Mouse (Mus musculus): ENCODE data around the gene Nek6. TPM values are rescaled to one million over a fixed set of nuclear protein-coding genes. Genes with fewer than 3 reads are reported as not detected.

Nek6 gene
- polyA plus RNA-seq, 2 experiments, result 77.2 to 123 TPM

DNA sequence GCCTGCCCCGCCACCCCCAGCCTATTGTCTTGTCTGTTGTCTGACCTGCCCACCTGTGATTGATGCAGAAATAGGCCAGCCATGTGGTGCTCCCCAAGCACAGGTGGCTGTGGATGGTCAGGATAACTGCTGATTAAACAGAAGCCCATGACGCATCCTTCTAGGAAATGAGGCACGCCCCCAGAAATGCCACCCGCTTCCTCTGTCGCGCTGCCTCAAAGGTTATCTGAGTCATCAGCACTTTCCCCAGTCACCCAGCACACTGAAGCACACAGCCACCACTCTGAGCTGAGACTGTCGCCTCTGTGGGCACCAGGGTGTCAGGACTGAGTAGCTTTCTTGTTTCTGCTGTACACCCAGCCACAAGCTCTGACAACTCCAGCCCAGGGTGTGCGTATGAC is 24.9 kb downstream of the Nek6 start:
- no peak overlapping the region for H3K4me2 ChIP-seq (replicated peaks; ENCODE audit: low read depth, low read length, severe bottlenecking)
- WGBS, result 65% methylated on average over 8 of the region's 8 CpGs
- H3K36me3 ChIP-seq (ENCODE audit: control insufficient read depth, insufficient read depth, low read length), result 0 out of 2 replicates have a peak, but pooled peaks cover 3% of the 10 kb centered on the region
- ATAC-seq (ENCODE audit: low FRiP score, low read depth), result no peak
- no peaks in the 10 kb centered on the region for H3K9me3 ChIP-seq (ENCODE audit: control insufficient read depth, low read length)
- H3K9ac ChIP-seq (ENCODE audit: low read depth, low read length, severe bottlenecking), result no peak overlapping the region
- TF ChIP-seq POLR2A (IDR thresholded peaks at IDR 0.05; ENCODE audit: borderline replicate concordance, extremely low read depth, insufficient read depth, insufficient read length), result no peak
- H3K27ac ChIP-seq (replicated peaks; ENCODE audit: low read depth, low read length), result no peak overlapping the region
- H3K4me3 ChIP-seq (replicated peaks; ENCODE audit: low read length), result no peak overlapping the region
- H3K27me3 ChIP-seq (ENCODE audit: control insufficient read depth, insufficient read depth, low read length), result no peaks in the 10 kb centered on the region
- peak; percentile 49 for DNase-seq (ENCODE audit: low spot score)
- peaks cover 50% of the 10 kb centered on the region for H3K4me1 ChIP-seq (ENCODE audit: control insufficient read depth, insufficient read depth, low read length)

DNA sequence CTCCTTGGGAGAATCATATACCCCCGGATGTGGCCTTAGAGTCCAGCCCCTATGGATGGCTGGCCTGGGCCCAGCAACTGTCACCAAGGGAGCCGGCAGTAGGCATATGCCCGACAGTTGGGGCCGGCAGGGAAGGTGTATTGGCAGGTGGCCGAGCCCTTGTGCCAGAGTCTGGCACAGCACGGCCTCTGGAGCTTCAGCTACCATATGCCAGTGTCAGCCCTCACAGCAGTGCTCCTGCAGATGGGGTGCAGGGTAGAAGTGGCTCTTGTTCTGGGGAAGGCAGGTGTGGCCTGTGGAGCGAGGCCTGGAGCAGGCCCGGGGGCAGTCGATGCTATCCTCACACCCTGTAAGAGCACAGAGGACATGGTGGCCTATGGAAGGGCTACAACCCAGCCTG is 28.2 kb downstream of the Nek6 start:
- 94% methylated on average over 9 of the region's 9 CpGs for WGBS
- ATAC-seq (ENCODE audit: low FRiP score, low read depth) (no peak), DNase-seq (ENCODE audit: low spot score) (no peak)
- H3K36me3 ChIP-seq (ENCODE audit: control insufficient read depth, insufficient read depth, low read length), result 0 out of 2 replicates have a peak, but pooled peaks cover 3% of the 10 kb centered on the region
- H3K4me1 ChIP-seq (ENCODE audit: control insufficient read depth, insufficient read depth, low read length), result peaks cover 39% of the 10 kb centered on the region
- TF ChIP-seq POLR2A (IDR thresholded peaks at IDR 0.05; ENCODE audit: borderline replicate concordance, extremely low read depth, insufficient read depth, insufficient read length), result no peak
- no peak overlapping the region for H3K4me3 ChIP-seq (replicated peaks; ENCODE audit: low read length)
- H3K9me3 ChIP-seq (ENCODE audit: control insufficient read depth, low read length), result no peaks in the 10 kb centered on the region
- no peak overlapping the region for H3K9ac ChIP-seq (ENCODE audit: low read depth, low read length, severe bottlenecking)
- no peaks in the 10 kb centered on the region for H3K27me3 ChIP-seq (ENCODE audit: control insufficient read depth, insufficient read depth, low read length)
- no peak overlapping the region for H3K27ac ChIP-seq (replicated peaks; ENCODE audit: low read depth, low read length)
- no peak overlapping the region for H3K4me2 ChIP-seq (replicated peaks; ENCODE audit: low read depth, low read length, severe bottlenecking)

DNA sequence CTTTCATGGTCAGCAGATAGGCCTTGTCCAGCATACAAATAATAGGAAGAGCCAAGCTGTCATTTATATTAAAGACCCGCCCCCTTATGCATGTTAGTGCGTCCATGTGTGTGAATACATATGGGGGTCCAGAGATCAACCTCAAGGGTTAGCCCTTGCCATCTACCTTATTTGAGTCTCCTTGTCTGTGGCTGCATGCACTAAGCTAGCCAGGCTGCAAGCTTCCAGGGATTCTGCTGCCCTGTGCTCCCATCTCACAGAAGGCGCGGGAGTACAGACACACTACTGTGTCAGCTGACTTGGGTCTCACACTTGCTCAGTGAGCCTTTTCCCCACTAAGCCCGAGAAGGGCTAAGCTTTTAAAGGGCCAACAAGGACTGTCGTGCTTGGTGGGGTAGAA is 29.2 kb downstream of the Nek6 start:
- no peak for DNase-seq (ENCODE audit: low spot score)
- 78% methylated on average over 6 of the region's 6 CpGs for WGBS
- TF ChIP-seq POLR2A (IDR thresholded peaks at IDR 0.05; ENCODE audit: borderline replicate concordance, extremely low read depth, insufficient read depth, insufficient read length), result no peak
- Histone ChIP-seq H3K27me3 (ENCODE audit: control insufficient read depth, insufficient read depth, low read length) (no peaks in the 10 kb centered on the region), H3K4me2 (replicated peaks; ENCODE audit: low read depth, low read length, severe bottlenecking) (no peak overlapping the region), H3K36me3 (ENCODE audit: control insufficient read depth, insufficient read depth, low read length) (peaks cover 3% of the 10 kb centered on the region; the same call in 1 of the 2 replicates), H3K27ac (replicated peaks; ENCODE audit: low read depth, low read length) (no peak overlapping the region), H3K9ac (ENCODE audit: low read depth, low read length, severe bottlenecking) (no peak overlapping the region), H3K9me3 (ENCODE audit: control insufficient read depth, low read length) (no peaks in the 10 kb centered on the region), H3K4me3 (replicated peaks; ENCODE audit: low read length) (no peak overlapping the region), H3K4me1 (ENCODE audit: control insufficient read depth, insufficient read depth, low read length) (peaks cover 36% of the 10 kb centered on the region)
- no peak for ATAC-seq (ENCODE audit: low FRiP score, low read depth)

DNA sequence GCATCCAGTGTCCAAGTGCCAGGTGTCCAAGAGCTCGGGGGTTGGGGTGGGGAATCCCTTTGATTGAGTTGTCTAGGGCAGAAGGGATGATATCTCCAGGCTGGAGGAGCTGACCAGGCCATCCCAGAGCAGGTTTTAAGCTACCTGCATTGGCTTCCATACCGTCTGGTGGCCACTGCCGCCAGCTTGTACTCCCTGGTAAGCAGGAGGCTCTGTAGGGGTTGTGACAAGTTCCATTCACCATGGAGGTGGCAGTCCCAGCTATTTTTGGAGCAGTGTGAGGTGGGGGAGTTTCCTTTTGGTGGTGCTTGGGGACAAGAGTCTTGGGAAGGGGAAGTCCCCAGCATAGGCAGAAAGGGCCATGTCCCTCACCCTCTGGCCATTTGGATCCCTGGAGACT is 29.7 kb downstream of the Nek6 start:
- Histone ChIP-seq H3K36me3 (ENCODE audit: control insufficient read depth, insufficient read depth, low read length) (peaks cover 3% of the 10 kb centered on the region; the same call in 1 of the 2 replicates), H3K4me1 (ENCODE audit: control insufficient read depth, insufficient read depth, low read length) (peaks cover 37% of the 10 kb centered on the region), H3K27ac (replicated peaks; ENCODE audit: low read depth, low read length) (no peak overlapping the region), H3K9me3 (ENCODE audit: control insufficient read depth, low read length) (no peaks in the 10 kb centered on the region), H3K9ac (ENCODE audit: low read depth, low read length, severe bottlenecking) (no peak overlapping the region), H3K27me3 (ENCODE audit: control insufficient read depth, insufficient read depth, low read length) (no peaks in the 10 kb centered on the region), H3K4me3 (replicated peaks; ENCODE audit: low read length) (no peak overlapping the region), H3K4me2 (replicated peaks; ENCODE audit: low read depth, low read length, severe bottlenecking) (no peak overlapping the region)
- 88% methylated on average over 3 of the region's 3 CpGs for WGBS
- ATAC-seq (ENCODE audit: low FRiP score, low read depth) (no peak), DNase-seq (ENCODE audit: low spot score) (no peak)
- TF ChIP-seq POLR2A (IDR thresholded peaks at IDR 0.05; ENCODE audit: borderline replicate concordance, extremely low read depth, insufficient read depth, insufficient read length), result no peak

DNA sequence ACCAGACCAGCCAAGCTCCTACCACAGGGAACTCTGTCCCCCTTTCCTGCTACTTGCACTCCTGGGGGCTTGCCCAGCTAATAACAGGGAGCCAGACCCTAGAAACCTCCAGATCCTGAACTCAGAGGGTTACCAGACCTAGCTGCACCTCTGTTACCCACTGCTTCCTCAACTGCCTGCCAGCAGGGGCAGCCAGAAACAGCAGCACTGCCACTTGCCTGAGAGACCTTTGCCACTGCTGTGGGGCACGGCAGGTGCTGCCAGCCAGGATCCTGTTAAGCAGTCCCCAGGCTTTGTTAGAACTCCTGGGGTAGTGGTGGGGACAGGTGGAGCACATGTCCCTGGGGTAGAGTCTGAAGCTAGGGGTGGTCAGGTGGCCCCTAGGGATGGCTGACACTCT is 30.1 kb downstream of the Nek6 start:
- DNase-seq (ENCODE audit: low spot score) (no peak), ATAC-seq (ENCODE audit: low FRiP score, low read depth) (no peak)
- Histone ChIP-seq H3K9ac (ENCODE audit: low read depth, low read length, severe bottlenecking) (no peak overlapping the region), H3K4me1 (ENCODE audit: control insufficient read depth, insufficient read depth, low read length) (peaks cover 35% of the 10 kb centered on the region), H3K4me2 (replicated peaks; ENCODE audit: low read depth, low read length, severe bottlenecking) (no peak overlapping the region), H3K4me3 (replicated peaks; ENCODE audit: low read length) (no peak overlapping the region), H3K9me3 (ENCODE audit: control insufficient read depth, low read length) (no peaks in the 10 kb centered on the region), H3K36me3 (ENCODE audit: control insufficient read depth, insufficient read depth, low read length) (peaks cover under 1% of the 10 kb centered on the region; the same call in 1 of the 2 replicates), H3K27ac (replicated peaks; ENCODE audit: low read depth, low read length) (no peak overlapping the region), H3K27me3 (ENCODE audit: control insufficient read depth, insufficient read depth, low read length) (no peaks in the 10 kb centered on the region)
- TF ChIP-seq POLR2A (IDR thresholded peaks at IDR 0.05; ENCODE audit: borderline replicate concordance, extremely low read depth, insufficient read depth, insufficient read length), result no peak
- WGBS, result 100% methylated on average over 1 of the region's 1 CpGs

DNA sequence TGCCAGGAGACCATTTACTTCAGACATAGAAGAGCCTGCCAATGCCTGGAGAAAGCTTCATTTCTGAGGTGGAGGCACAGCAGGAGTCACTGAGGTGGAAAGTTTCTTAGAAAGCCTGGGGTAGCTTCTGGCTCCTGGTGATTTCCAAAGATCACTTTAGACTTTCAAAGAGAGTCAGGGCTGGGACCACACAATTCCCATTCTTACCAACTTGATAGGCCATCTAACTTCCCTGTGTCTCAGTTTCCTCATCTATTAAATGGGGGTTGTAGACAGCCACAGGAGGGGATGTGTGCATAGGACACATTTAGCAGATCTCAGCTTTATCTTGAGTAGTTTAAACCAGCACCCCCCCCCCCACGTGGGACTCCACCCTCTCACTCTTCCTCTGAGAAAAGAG is 30.9 kb downstream of the Nek6 start:
- WGBS, result 40% methylated on average over 1 of the region's 1 CpGs
- Histone ChIP-seq H3K4me1 (ENCODE audit: control insufficient read depth, insufficient read depth, low read length) (peaks cover 27% of the 10 kb centered on the region), H3K27ac (replicated peaks; ENCODE audit: low read depth, low read length) (no peak overlapping the region), H3K4me2 (replicated peaks; ENCODE audit: low read depth, low read length, severe bottlenecking) (no peak overlapping the region), H3K9ac (ENCODE audit: low read depth, low read length, severe bottlenecking) (no peak overlapping the region), H3K4me3 (replicated peaks; ENCODE audit: low read length) (no peak overlapping the region), H3K36me3 (ENCODE audit: control insufficient read depth, insufficient read depth, low read length) (no peaks in the 10 kb centered on the region; the same call in 1 of the 2 replicates), H3K27me3 (ENCODE audit: control insufficient read depth, insufficient read depth, low read length) (no peaks in the 10 kb centered on the region), H3K9me3 (ENCODE audit: control insufficient read depth, low read length) (no peaks in the 10 kb centered on the region)
- no peak for TF ChIP-seq POLR2A (IDR thresholded peaks at IDR 0.05; ENCODE audit: borderline replicate concordance, extremely low read depth, insufficient read depth, insufficient read length)
- no peak for DNase-seq (ENCODE audit: low spot score)
- no peak for ATAC-seq (ENCODE audit: low FRiP score, low read depth)
